Mouse (Mus musculus) megakaryocyte, embryonic 14.5 days (primary cell): Measurements from ENCODE around the gene Col4a2.

Experiments used
- FLI1 ChIP-seq: IDR thresholded peaks from 2 replicates; pipeline ENCODE4 v1.6.1; 2012; ENCODE audit warnings: low read length, inconsistent platforms, mixed read lengths
- GATA1 ChIP-seq: IDR thresholded peaks from 3 replicates; pipeline ENCODE4 v1.6.1; 2012; ENCODE audit warnings: mixed read lengths, low read length, inconsistent platforms, borderline replicate concordance

DNA sequence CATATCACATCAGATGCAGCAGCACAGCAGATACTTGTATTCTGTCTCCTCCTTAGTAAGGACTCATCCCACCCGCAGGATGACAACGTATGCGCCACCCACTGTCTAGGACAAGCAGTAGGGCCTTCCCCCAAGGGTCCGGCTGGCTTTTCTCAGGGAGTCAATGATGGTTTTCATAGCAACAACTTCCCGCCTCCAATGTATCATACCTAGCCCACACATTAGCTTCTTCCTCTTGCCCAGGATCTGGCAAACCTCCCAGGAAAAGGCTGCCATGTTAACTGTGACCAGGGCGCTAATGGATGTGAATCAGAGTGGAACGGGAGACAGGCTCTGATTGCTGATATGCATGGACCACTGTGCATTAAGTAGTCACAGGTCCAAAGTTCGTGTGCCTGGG lies 12.2 kb upstream of the Col4a2 start:
- TF ChIP-seq GATA1 (no peak), FLI1 (no peak)
